Mouse (Mus musculus) embryonic facial prominence, embryonic 15.5 days (tissue): ENCODE results near the gene Rpl9. TPM values are rescaled to one million over a fixed set of nuclear protein-coding genes. Genes with fewer than 3 reads are reported as not detected.

Experiments used
- ATAC-seq: fragments of 200-750 bp; cut with Nextera tagmentation; 2 replicates; pipeline ENCODE4 v1.8.0; 2017; ENCODE audit warnings: low read depth, moderate TSS enrichment; ENCODE audit not compliant: insufficient number of reproducible peaks, low FRiP score, low TSS enrichment
- H3K27ac ChIP-seq: fragments of 300-500 bp; sonication (generic); replicated peaks from 2 replicates; pipeline ENCODE4 v1.5.1; 2015; ENCODE audit warnings: mild to moderate bottlenecking, inconsistent platforms
- H3K27me3 ChIP-seq: fragments of 300-500 bp; sonication (generic); 2 replicates; pipeline ENCODE4 v1.6.1; 2015; ENCODE audit warnings: inconsistent platforms
- H3K36me3 ChIP-seq: fragments of 300-500 bp; sonication (generic); 2 replicates; pipeline ENCODE4 v1.6.1; 2015; ENCODE audit warnings: mild to moderate bottlenecking, inconsistent platforms
- H3K4me1 ChIP-seq: fragments of 300-500 bp; sonication (generic); 2 replicates; pipeline ENCODE4 v1.6.1; 2015; ENCODE audit warnings: inconsistent platforms
- H3K4me2 ChIP-seq: fragments of 300-500 bp; sonication (generic); replicated peaks from 2 replicates; pipeline ENCODE4 v1.6.1; 2015; ENCODE audit warnings: mild to moderate bottlenecking, inconsistent platforms
- H3K4me3 ChIP-seq: fragments of 300-500 bp; sonication (generic); replicated peaks from 2 replicates; pipeline ENCODE4 v1.5.1; 2015; ENCODE audit warnings: mild to moderate bottlenecking, inconsistent platforms
- H3K9ac ChIP-seq: fragments of 300-500 bp; sonication (generic); 2 replicates; pipeline ENCODE4 v1.6.1; 2015; ENCODE audit warnings: inconsistent platforms
- H3K9me3 ChIP-seq: fragments of 300-500 bp; sonication (generic); replicated peaks from 2 replicates; pipeline ENCODE4 v1.6.1; 2016; ENCODE audit warnings: inconsistent platforms
- WGBS: fragments of 180-500 bp; shearing (Covaris S2); methylation state at CpG from one replicate; pipeline ENCODE4 v1.1.7; 2015; 5-methylcytosine and 5-hydroxymethylcytosine counted together
- polyA plus RNA-seq: library from polyadenylated mRNA; unstranded; fragments of >200 nt; fragmentation: Nextera tagmentation; extraction: Ambion mirVana; gene quantifications from 2 replicates; pipeline ENCODE4 v1.2.1, GENCODE M21; 2015

Rpl9 gene
- polyA plus RNA-seq, 1 experiment from 2014 or later, result 1,081 TPM

- H3K4me3 ChIP-seq, result no peak overlapping the region
- H3K27me3 ChIP-seq, result no peaks in the 10 kb centered on the region
- H3K9ac ChIP-seq, result no peak overlapping the region
- no peak overlapping the region for H3K27ac ChIP-seq
- WGBS, result 75% methylated on average over 6 of the region's 6 CpGs
- H3K4me2 ChIP-seq, result no peak overlapping the region
- no peak for ATAC-seq
- peaks cover 86% of the 10 kb centered on the region for H3K36me3 ChIP-seq
- peaks cover 7% of the 10 kb centered on the region for H3K4me1 ChIP-seq
- H3K9me3 ChIP-seq, result no peaks in the 10 kb centered on the region
Observed at GRCm38 (mm10) chr5:65420822-65421221, 29.6 kb upstream of the Rpl9 start.

GRCm38 (mm10) chr5:65419136-65419535 lies 27.9 kb upstream of the Rpl9 start:
- Histone ChIP-seq H3K4me1 (peaks cover 15% of the 10 kb centered on the region), H3K27me3 (no peaks in the 10 kb centered on the region), H3K4me3 (no peak overlapping the region), H3K9me3 (no peaks in the 10 kb centered on the region), H3K4me2 (no peak overlapping the region), H3K27ac (no peak overlapping the region), H3K36me3 (peaks cover 74% of the 10 kb centered on the region), H3K9ac (no peak overlapping the region)
- no peak for ATAC-seq
- 63% methylated on average over 10 of the region's 10 CpGs for WGBS

GRCm38 (mm10) chr5:65415653-65416458 lies 24.6 kb upstream of the Rpl9 start:
- peak; percentile 78 for ATAC-seq
- peak overlapping the region; percentile 17; the same call in 1 of the 2 replicates for H3K4me2 ChIP-seq

GRCm38 (mm10) chr5:65407989-65408388 lies 16.7 kb upstream of the Rpl9 start:
- no peaks in the 10 kb centered on the region for H3K4me1 ChIP-seq
- no peak overlapping the region for H3K4me2 ChIP-seq
- no peaks in the 10 kb centered on the region for H3K9me3 ChIP-seq
- H3K9ac ChIP-seq, result no peak overlapping the region
- 40% methylated on average over 12 of the region's 12 CpGs for WGBS
- ATAC-seq, result no peak
- no peak overlapping the region for H3K4me3 ChIP-seq
- H3K27ac ChIP-seq, result no peak overlapping the region
- no peaks in the 10 kb centered on the region for H3K27me3 ChIP-seq
- H3K36me3 ChIP-seq, result peaks cover 60% of the 10 kb centered on the region

More at GRCm38 (mm10) chr5:65415653-65416458, 24.6 kb upstream of the Rpl9 start:
- 21% methylated on average over 26 of the region's 26 CpGs for WGBS
- Histone ChIP-seq H3K27ac (peak overlapping the region; percentile 83), H3K4me3 (no peak overlapping the region), H3K36me3 (peaks cover 54% of the 10 kb centered on the region), H3K4me1 (peaks cover 15% of the 10 kb centered on the region), H3K27me3 (no peaks in the 10 kb centered on the region), H3K9ac (no peak overlapping the region), H3K9me3 (no peaks in the 10 kb centered on the region)

- peaks cover 71% of the 10 kb centered on the region for H3K36me3 ChIP-seq
- WGBS, result 16% methylated on average over 2 of the region's 2 CpGs
- H3K27me3 ChIP-seq, result no peaks in the 10 kb centered on the region
- no peak overlapping the region for H3K9ac ChIP-seq
- H3K27ac ChIP-seq, result no peak overlapping the region
- H3K4me3 ChIP-seq, result no peak overlapping the region
- no peak overlapping the region for H3K4me2 ChIP-seq
- no peaks in the 10 kb centered on the region for H3K4me1 ChIP-seq
- no peaks in the 10 kb centered on the region for H3K9me3 ChIP-seq
- ATAC-seq, result no peak
Observed at GRCm38 (mm10) chr5:65401251-65401994, 10.2 kb upstream of the Rpl9 start.

GRCm38 (mm10) chr5:65394425-65394824 lies 3.2 kb upstream of the Rpl9 start:
- no peak overlapping the region for H3K4me3 ChIP-seq
- ATAC-seq, result no peak
- H3K9ac ChIP-seq, result no peak overlapping the region
- H3K9me3 ChIP-seq, result no peaks in the 10 kb centered on the region
- H3K36me3 ChIP-seq, result peaks cover 47% of the 10 kb centered on the region
- H3K27me3 ChIP-seq, result no peaks in the 10 kb centered on the region
- H3K4me1 ChIP-seq, result peaks cover 8% of the 10 kb centered on the region
- no peak overlapping the region for H3K4me2 ChIP-seq
- WGBS, result 88% methylated on average over 7 of the region's 7 CpGs
- H3K27ac ChIP-seq, result no peak overlapping the region

- H3K4me3 ChIP-seq, result peak overlapping the region; percentile 97
- WGBS, result 2% methylated on average over 12 of the region's 12 CpGs
- H3K27me3 ChIP-seq, result no peaks in the 10 kb centered on the region
- H3K4me1 ChIP-seq, result peaks cover 16% of the 10 kb centered on the region
- peak overlapping the region; percentile 93 for H3K27ac ChIP-seq
- no peak for ATAC-seq
- peak overlapping the region; percentile 63 for H3K9ac ChIP-seq
- H3K4me2 ChIP-seq, result peak overlapping the region; percentile 74
- peaks cover 49% of the 10 kb centered on the region for H3K36me3 ChIP-seq
- no peaks in the 10 kb centered on the region for H3K9me3 ChIP-seq
Observed at GRCm38 (mm10) chr5:65391753-65392152, 509 bp upstream of the Rpl9 start.

- H3K27ac ChIP-seq, result no peak overlapping the region
- H3K4me2 ChIP-seq, result no peak overlapping the region
- peaks cover 45% of the 10 kb centered on the region for H3K36me3 ChIP-seq
- no peaks in the 10 kb centered on the region for H3K9me3 ChIP-seq
- ATAC-seq, result no peak
- WGBS, result 71% methylated on average over 6 of the region's 6 CpGs
- no peaks in the 10 kb centered on the region for H3K27me3 ChIP-seq
- no peak overlapping the region for H3K4me3 ChIP-seq
- H3K9ac ChIP-seq, result no peak overlapping the region
- peaks cover 16% of the 10 kb centered on the region for H3K4me1 ChIP-seq
Observed at GRCm38 (mm10) chr5:65387008-65387867, 4.0 kb downstream of the Rpl9 start.

GRCm38 (mm10) chr5:65385704-65386103 lies 5.5 kb downstream of the Rpl9 start:
- Histone ChIP-seq H3K4me1 (peaks cover 16% of the 10 kb centered on the region), H3K9ac (no peak overlapping the region), H3K36me3 (peaks cover 45% of the 10 kb centered on the region), H3K27ac (no peak overlapping the region), H3K4me3 (no peak overlapping the region), H3K9me3 (no peaks in the 10 kb centered on the region), H3K4me2 (no peak overlapping the region), H3K27me3 (no peaks in the 10 kb centered on the region)
- ATAC-seq, result no peak
- WGBS, result 68% methylated on average over 2 of the region's 2 CpGs

- no peak for ATAC-seq
- no peaks in the 10 kb centered on the region for H3K9me3 ChIP-seq
- no peak overlapping the region for H3K9ac ChIP-seq
- no peak overlapping the region for H3K27ac ChIP-seq
- 75% methylated on average over 7 of the region's 7 CpGs for WGBS
- no peaks in the 10 kb centered on the region for H3K36me3 ChIP-seq
- no peaks in the 10 kb centered on the region for H3K4me1 ChIP-seq
- no peak overlapping the region for H3K4me2 ChIP-seq
- H3K27me3 ChIP-seq, result no peaks in the 10 kb centered on the region
- no peak overlapping the region for H3K4me3 ChIP-seq
Observed at GRCm38 (mm10) chr5:65374746-65375145, 16.5 kb downstream of the Rpl9 start.

GRCm38 (mm10) chr5:65371551-65371950 lies 19.7 kb downstream of the Rpl9 start:
- H3K27ac ChIP-seq, result no peak overlapping the region
- 93% methylated on average over 7 of the region's 7 CpGs for WGBS
- no peaks in the 10 kb centered on the region for H3K27me3 ChIP-seq

More at GRCm38 (mm10) chr5:65371551-65371950, 19.7 kb downstream of the Rpl9 start:
- Histone ChIP-seq H3K36me3 (no peaks in the 10 kb centered on the region), H3K4me2 (no peak overlapping the region), H3K9me3 (no peaks in the 10 kb centered on the region), H3K4me1 (no peaks in the 10 kb centered on the region), H3K4me3 (no peak overlapping the region), H3K9ac (no peak overlapping the region)
- ATAC-seq, result no peak
